Mouse (Mus musculus): ENCODE results near the gene Asnsd1.

- TF ChIP-seq CTCF (IDR thresholded peaks at IDR 0.05; ENCODE audit: control insufficient read depth, insufficient read depth, low read length) (no peak), POLR2A (IDR thresholded peaks at IDR 0.05; ENCODE audit: borderline replicate concordance, control insufficient read depth, low read depth, low read length) (no peak)
Observed at GRCm38 (mm10) chr1:53384085-53384688, 31.6 kb upstream of the Asnsd1 start.
